Mouse (Mus musculus): ENCODE results near the gene 1500009C09Rik.

Gene 1500009C09Rik

GRCm38 (mm10) chr15:82252097-82252496 lies at the start of gene 1500009C09Rik:
1500009C09Rik (plus strand) TSS chr15:82252397.
- no peak for DNase-seq (ENCODE audit: low spot score in 2 of 2)

GRCm38 (mm10) chr15:82203090-82203489 lies 49.1 kb upstream of the 1500009C09Rik start:
- no peak for DNase-seq (ENCODE audit: low spot score in 2 of 2)

DNA sequence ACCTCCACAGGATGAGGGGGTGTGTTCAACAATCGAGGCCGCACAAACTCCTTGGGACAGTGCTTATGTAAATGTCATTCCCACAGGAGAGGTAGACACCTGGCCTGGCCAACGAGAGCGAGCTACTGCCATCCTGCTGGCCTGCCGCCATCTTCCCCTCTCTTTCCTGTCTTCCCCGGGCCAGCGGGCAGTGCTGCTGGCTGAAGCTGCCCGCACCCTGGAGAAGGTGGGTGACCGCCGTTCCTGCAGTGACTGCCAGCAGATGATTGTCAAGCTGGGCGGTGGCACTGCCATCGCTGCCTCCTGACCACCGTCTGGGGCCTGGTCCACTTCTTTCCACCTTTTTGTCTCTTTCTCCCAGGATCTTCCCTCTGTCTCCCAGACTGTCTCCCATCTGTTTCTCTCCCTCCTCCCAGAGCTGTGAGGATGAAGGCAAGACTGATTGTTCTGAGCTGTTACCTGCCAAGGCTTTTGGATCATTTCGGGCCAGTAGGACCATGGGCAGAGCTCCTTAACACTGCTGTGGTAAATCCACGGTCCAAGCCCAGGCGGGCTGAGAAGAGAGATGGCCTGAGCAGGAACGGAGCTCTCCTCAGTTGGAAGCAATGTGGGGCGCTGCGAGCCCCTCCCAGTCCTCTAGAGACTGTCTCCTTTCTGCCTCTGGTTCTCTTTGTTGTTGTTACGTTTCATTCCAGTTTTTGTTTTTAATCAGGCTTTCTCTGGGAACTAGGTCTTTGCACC lies 48.4 kb upstream of the 1500009C09Rik start:
- no peak for DNase-seq (ENCODE audit: low spot score in 2 of 2)

GRCm38 (mm10) chr15:82204680-82205371 lies 47.4 kb upstream of the 1500009C09Rik start:
- DNase-seq (ENCODE audit: low spot score in 2 of 2): no peak

GRCm38 (mm10) chr15:82206365-82207104 lies 45.7 kb upstream of the 1500009C09Rik start:
- peak; percentile 79 to 85 for DNase-seq (ENCODE audit: low spot score in 2 of 2)

DNA sequence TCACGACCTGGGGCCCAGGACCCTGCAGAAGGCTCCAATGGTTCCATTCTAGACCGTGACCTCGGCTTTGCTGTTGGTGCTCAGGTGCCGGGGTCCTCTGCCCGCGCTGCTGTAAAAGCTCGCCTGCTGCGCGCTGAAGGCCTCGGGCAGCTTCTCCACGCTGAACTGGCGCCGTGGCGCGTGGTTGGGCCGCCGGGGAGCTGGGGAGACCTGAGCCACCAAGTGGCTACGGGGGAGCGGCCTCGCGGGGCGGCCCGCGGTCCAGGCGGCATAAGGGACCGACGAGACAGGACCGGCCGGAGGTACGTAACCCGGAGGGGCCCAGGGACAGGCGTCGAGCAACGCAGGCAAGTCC lies 45.1 kb upstream of the 1500009C09Rik start:
- no peak for DNase-seq (ENCODE audit: low spot score in 2 of 2)

GRCm38 (mm10) chr15:82207504-82208219 lies 44.5 kb upstream of the 1500009C09Rik start:
- no peak for DNase-seq (ENCODE audit: low spot score in 2 of 2)

DNA sequence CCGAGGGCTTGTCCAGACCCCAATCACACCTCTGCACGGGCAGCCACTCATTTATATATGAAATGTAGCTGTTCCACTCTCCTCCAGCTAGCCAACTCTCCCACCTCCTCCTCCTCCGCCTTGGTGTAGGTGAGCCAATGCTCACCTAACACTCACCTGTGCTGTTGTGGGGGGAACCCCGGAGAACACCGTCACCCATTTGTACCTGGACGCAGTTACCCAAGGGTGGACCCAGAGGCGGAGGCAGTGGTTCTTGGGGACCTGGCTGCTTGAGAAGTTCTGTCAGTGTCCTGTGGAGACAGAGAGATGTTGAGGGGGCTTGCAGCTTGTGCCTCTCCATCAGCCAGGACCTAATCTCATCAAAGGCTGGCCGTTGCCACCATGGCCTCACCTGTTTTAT lies 43.9 kb upstream of the 1500009C09Rik start:
- DNase-seq (ENCODE audit: low spot score in 2 of 2): no peak

DNA sequence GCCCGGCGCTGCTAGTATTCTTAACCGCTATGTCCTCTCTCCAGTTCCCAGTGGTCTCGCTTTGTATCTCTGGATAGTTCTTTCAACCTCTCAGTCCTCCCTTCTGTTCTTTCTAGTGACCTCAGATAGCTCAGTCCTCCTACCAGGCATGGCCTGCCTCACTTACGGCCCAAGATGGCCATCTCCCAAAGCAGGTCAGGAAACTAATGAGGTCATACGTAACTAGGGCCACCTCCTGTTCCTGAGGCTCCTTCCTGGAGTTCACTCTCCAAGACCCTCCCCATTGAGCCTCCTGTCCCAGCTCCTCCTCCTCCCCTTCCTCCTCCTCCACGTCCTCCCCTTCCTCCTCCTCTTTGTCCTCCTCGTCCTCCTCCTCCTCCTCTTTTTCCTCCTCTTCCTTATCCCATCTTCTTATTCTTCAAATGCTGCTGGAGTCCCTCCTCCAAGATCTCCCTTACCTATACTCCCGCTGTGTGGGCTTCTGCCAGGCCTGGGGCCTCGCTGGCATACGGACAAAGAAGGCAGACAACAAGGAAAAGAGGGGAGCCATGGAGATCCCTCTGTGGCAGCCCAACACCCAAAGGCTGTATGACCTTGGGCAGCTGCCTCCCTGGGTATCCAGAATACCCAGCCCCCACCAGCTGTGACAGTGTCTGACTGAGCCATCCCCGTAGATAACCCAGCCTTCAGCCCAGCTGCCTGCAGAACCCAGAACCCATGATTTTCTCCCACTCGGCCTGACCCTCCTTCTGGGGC lies 42.7 kb upstream of the 1500009C09Rik start:
- DNase-seq (ENCODE audit: low spot score in 2 of 2): no peak

GRCm38 (mm10) chr15:82210801-82211200 lies 41.4 kb upstream of the 1500009C09Rik start:
- DNase-seq (ENCODE audit: low spot score in 2 of 2): no peak

GRCm38 (mm10) chr15:82211281-82211680 lies 40.9 kb upstream of the 1500009C09Rik start:
- DNase-seq (ENCODE audit: low spot score in 2 of 2): no peak

DNA sequence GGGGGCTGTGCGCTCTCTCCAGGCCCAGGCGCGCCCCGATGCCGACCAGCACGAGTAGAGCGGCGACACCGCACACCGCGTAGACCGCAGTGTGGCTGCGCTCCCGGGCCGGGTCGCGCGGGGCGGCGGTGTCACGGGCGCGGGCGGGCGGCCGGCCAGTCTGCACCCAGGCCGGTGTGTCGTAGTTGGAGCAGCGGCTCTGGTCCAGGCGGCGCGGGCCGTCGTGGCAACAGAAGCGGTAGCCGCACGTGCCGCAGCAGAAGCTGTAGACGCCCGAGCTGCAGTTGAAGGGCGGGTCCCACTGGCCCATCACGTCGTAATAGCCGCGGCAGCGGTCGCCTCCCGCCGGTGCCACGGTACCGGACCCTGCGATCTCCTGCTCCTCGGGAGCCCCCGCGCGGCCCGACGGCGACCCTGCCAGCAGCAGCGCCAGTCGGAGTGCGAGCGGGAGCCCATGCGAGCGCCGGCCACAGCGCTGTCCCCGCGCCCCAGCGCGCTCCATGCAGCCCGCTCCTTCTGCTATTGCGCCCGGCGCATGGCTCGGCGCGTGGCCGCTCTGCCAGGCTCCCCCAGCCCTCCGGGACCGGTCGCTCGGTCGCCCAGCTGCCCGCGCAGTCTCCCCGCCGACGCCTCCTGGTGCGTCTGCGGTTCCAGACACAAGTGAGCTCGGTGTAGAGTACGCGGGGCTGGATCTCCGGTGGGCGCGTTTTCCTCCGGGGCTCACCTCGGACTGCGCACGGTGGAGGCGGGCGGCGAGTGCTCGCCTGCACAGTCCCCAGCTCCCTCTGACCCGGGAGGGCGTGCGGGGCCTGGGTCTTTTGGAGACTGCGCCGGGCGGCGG lies 40.1 kb upstream of the 1500009C09Rik start:
- no peak for DNase-seq (ENCODE audit: low spot score in 2 of 2)

GRCm38 (mm10) chr15:82212752-82213063 lies 39.5 kb upstream of the 1500009C09Rik start, which contains the start of gene Shisa8:
Shisa8 (minus strand) TSS chr15:82212815.
- no peak for DNase-seq (ENCODE audit: low spot score in 2 of 2)

- no peak for DNase-seq (ENCODE audit: low spot score in 2 of 2)
Observed at GRCm38 (mm10) chr15:82213222-82213621, 39.0 kb upstream of the 1500009C09Rik start.

GRCm38 (mm10) chr15:82215332-82216046 lies 36.7 kb upstream of the 1500009C09Rik start:
- no peak for DNase-seq (ENCODE audit: low spot score in 2 of 2)

DNA sequence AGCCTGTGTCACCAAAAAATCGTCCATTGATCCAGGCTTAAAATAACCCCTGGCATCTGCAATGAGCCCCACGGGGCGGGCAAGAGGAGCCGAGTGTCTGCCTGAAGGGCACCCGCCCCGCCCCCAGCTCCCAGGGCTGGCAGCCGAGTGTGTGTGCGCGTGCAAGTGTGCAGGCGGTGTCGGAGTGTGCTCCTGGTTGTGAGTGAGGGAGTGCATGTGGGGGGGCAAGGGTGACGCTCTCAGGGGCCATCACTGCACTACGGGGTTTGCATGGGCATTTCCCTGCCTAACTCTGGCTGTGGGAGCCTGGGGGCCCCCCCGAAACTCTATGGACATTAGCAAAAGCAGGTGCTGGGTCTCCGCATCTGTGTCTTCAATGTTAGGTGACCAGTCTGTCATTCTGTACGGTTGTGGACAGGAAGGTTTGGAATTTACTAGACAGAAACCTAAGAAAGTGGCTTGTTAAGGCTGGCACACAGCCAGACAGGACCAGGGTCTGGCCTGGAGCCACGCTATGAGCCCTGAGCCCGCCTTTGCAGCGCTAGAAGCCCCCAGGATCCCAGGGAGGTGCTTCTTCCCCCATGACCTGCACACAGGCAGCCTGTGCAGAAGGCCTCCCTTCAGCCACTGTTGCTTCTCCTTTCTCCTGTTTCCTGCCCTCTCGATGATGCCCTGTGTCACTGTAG lies 35.9 kb upstream of the 1500009C09Rik start:
- no peak for DNase-seq (ENCODE audit: low spot score in 2 of 2)

- DNase-seq (ENCODE audit: low spot score in 2 of 2): no peak
Observed at GRCm38 (mm10) chr15:82217039-82217438, 35.2 kb upstream of the 1500009C09Rik start.

DNA sequence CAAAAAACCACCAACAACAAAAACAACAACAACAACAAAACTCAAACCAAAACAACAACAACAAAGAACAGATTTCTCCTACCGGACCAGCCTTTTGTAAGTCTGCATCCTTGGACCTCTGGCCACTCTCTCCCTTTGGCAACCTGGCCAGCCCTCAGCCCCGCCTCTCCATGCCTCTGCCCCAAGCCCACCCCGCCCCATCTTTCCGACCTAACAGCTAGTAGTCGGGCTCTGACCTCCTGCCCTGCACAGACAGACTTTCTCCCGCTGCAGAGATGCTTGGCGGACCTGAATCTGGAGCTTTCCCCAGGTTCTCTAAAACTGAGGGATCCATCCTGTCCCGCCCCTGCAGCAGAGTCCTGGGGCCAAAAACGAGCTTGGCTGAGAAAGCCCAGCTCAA lies 34.2 kb upstream of the 1500009C09Rik start:
- DNase-seq (ENCODE audit: low spot score in 2 of 2): no peak

All from heart, adult 9 months (tissue).